Mouse (Mus musculus) adrenal gland, postnatal 36 days (tissue): ENCODE results near the gene F7. TPM values are rescaled to one million over a fixed set of nuclear protein-coding genes. Genes with fewer than 3 reads are reported as not detected.

ENCODE experiments used
- DNase-seq, 2 experiments: peaks; one replicate each; pipeline ENCODE4 v3.0.0; 2021; ENCODE audit warnings: mixed read lengths in 1 of 2
- long read RNA-seq, 2 experiments: library from polyadenylated mRNA; stranded (forward); transcript quantifications; one replicate each; pipeline ENCODE4 v2.0.0; 2021; ENCODE audit warnings: borderline sequencing depth in 2 of 2
- total RNA-seq, 2 experiments: library from RNA; stranded (reverse); gene quantifications; 2 replicates each; pipeline ENCODE4 v1.2.3; 2021

F7 gene
- total RNA-seq, result under 1 TPM; 0.86 to 0.92 TPM
- long read RNA-seq, experiment 1, partial matches to known transcripts, result 0 of 2 reads
- long read RNA-seq, experiment 1, other reads (novel, unspliced or antisense), result 0 of 2 reads
- long read RNA-seq, experiment 2, result 0 reads

GRCm38 (mm10) chr8:13025487-13026224 lies at the start of gene F7:
Gene F7, plus strand, starts transcription at chr8:13026034.
- peak; percentile 13 to 46 for DNase-seq

GRCm38 (mm10) chr8:12976290-12976689 lies 49.5 kb upstream of the F7 start:
- no peak for DNase-seq

GRCm38 (mm10) chr8:12976723-12977122 lies 49.1 kb upstream of the F7 start:
- DNase-seq, result no peak

GRCm38 (mm10) chr8:12977325-12977724 lies 48.5 kb upstream of the F7 start:
- no peak for DNase-seq

- no peak for DNase-seq
These were observed 47.5 kb upstream of the F7 start for GRCm38 (mm10) chr8:12978308-12978707.

- DNase-seq, result peak; percentile 54 to 56
These were observed 47.1 kb upstream of the F7 start for GRCm38 (mm10) chr8:12978726-12979125.

- DNase-seq, result peak; percentile 62 to 72
These were observed 42.0 kb upstream of the F7 start for GRCm38 (mm10) chr8:12983681-12984467.

- no peak for DNase-seq
These were observed 41.1 kb upstream of the F7 start for GRCm38 (mm10) chr8:12984601-12985243.

GRCm38 (mm10) chr8:12985259-12985658 lies 40.6 kb upstream of the F7 start:
- DNase-seq, result no peak

GRCm38 (mm10) chr8:12987571-12987970 lies 38.3 kb upstream of the F7 start:
- DNase-seq, result no peak

GRCm38 (mm10) chr8:12988722-12989430 lies 37.0 kb upstream of the F7 start:
- no peak for DNase-seq

GRCm38 (mm10) chr8:12991411-12991810 lies 34.4 kb upstream of the F7 start:
- DNase-seq, result no peak

- no peak for DNase-seq
These were observed 31.4 kb upstream of the F7 start for GRCm38 (mm10) chr8:12994468-12994867.

GRCm38 (mm10) chr8:12995481-12995880 lies 30.4 kb upstream of the F7 start:
- DNase-seq, result peak; percentile 50 to 54

GRCm38 (mm10) chr8:12996831-12997275 lies 29.0 kb upstream of the F7 start:
- no peak for DNase-seq

- DNase-seq, result no peak
These were observed 27.5 kb upstream of the F7 start for GRCm38 (mm10) chr8:12998331-12998730.

- no peak for DNase-seq
These were observed 26.0 kb upstream of the F7 start for GRCm38 (mm10) chr8:12999793-13000192.

- DNase-seq, result no peak
These were observed 18.4 kb upstream of the F7 start for GRCm38 (mm10) chr8:13007458-13007857.

GRCm38 (mm10) chr8:13010313-13010712 lies 15.5 kb upstream of the F7 start:
- DNase-seq, result no peak

- DNase-seq, result no peak
These were observed 6.3 kb upstream of the F7 start for GRCm38 (mm10) chr8:13019560-13019959.

- no peak for DNase-seq
These were observed 4.0 kb upstream of the F7 start for GRCm38 (mm10) chr8:13021830-13022229.

GRCm38 (mm10) chr8:13027615-13028014 lies 1.8 kb downstream of the F7 start:
- DNase-seq, result no peak
